Mouse (Mus musculus) urinary bladder, adult 2 months (tissue): Measurements from ENCODE around the gene Tnfrsf8. TPM values are rescaled to one million over a fixed set of nuclear protein-coding genes. Genes with fewer than 3 reads are reported as not detected.
"Not testable (repeated sequence)": the region's sequence is repeated elsewhere in the genome, so short reads cannot be mapped to it uniquely, and the experiment has no call there.

Experiments used
- DNase-seq: peaks from one replicate; pipeline ENCODE4 v3.0.0; 2022; ENCODE audit warnings: low spot score
- polyA plus RNA-seq: library from polyadenylated mRNA; depleted of rRNA; stranded (reverse); fragments of >200 nt; gene quantifications from 2 replicates; pipeline ENCODE4 v1.2.3, GENCODE M21; 2012

The Tnfrsf8 gene
- polyA plus RNA-seq, 1 experiment, result 0.12 TPM

GRCm38 (mm10) chr4:145306422-145306821 lies 8.5 kb downstream of the Tnfrsf8 start:
- DNase-seq, result no peak

GRCm38 (mm10) chr4:145305661-145306362 lies 9.2 kb downstream of the Tnfrsf8 start:
- not testable (repeated sequence) for DNase-seq

GRCm38 (mm10) chr4:145304109-145304508 lies 10.9 kb downstream of the Tnfrsf8 start:
- no peak for DNase-seq

GRCm38 (mm10) chr4:145302106-145302505 lies 12.9 kb downstream of the Tnfrsf8 start:
- no peak for DNase-seq

- DNase-seq, result no peak
Measured at GRCm38 (mm10) chr4:145300210-145300927, 14.6 kb downstream of the Tnfrsf8 start.

GRCm38 (mm10) chr4:145299355-145299754 lies 15.6 kb downstream of the Tnfrsf8 start:
- DNase-seq, result no peak

- no peak for DNase-seq
Measured at GRCm38 (mm10) chr4:145298846-145299245, 16.1 kb downstream of the Tnfrsf8 start.

- DNase-seq, result no peak
Measured at GRCm38 (mm10) chr4:145295589-145296300, 19.2 kb downstream of the Tnfrsf8 start.

- DNase-seq, result no peak
Measured at GRCm38 (mm10) chr4:145294588-145294987, 20.4 kb downstream of the Tnfrsf8 start.

GRCm38 (mm10) chr4:145286369-145287120 lies 28.4 kb downstream of the Tnfrsf8 start:
- DNase-seq, result no peak

- DNase-seq, result no peak
Measured at GRCm38 (mm10) chr4:145284675-145285074, 30.3 kb downstream of the Tnfrsf8 start.

- DNase-seq, result no peak
Measured at GRCm38 (mm10) chr4:145283441-145283840, 31.5 kb downstream of the Tnfrsf8 start.

GRCm38 (mm10) chr4:145280966-145281365 lies 34.0 kb downstream of the Tnfrsf8 start:
- DNase-seq, result no peak

GRCm38 (mm10) chr4:145278724-145279370 lies 36.1 kb downstream of the Tnfrsf8 start:
- no peak for DNase-seq

GRCm38 (mm10) chr4:145278231-145278630 lies 36.7 kb downstream of the Tnfrsf8 start:
- no peak for DNase-seq

- DNase-seq, result no peak
Measured at GRCm38 (mm10) chr4:145276368-145277249, 38.4 kb downstream of the Tnfrsf8 start.

- no peak for DNase-seq
Measured at GRCm38 (mm10) chr4:145274887-145275286, 40.1 kb downstream of the Tnfrsf8 start.

- no peak for DNase-seq
Measured at GRCm38 (mm10) chr4:145273923-145274322, 41.0 kb downstream of the Tnfrsf8 start.

GRCm38 (mm10) chr4:145272763-145273162 lies 42.2 kb downstream of the Tnfrsf8 start:
- DNase-seq, result no peak

GRCm38 (mm10) chr4:145271634-145272033 lies 43.3 kb downstream of the Tnfrsf8 start:
- DNase-seq, result no peak
